Mouse (Mus musculus): ENCODE measurements at regions not wholly inside any gene's neighbourhood (a gene's known extent, or its start where the extent isn't known, plus 50 kb on each side); places are given as distances from the start of the nearest gene placed in this dataset.
"Not testable (repeated sequence)": the region's sequence is repeated elsewhere in the genome, so short reads cannot be mapped to it uniquely, and the experiment has no call there.

GRCm38 (mm10) chr13:5179552-5179951, 570.6 kb upstream of the Akr1e1 start:
- Histone ChIP-seq H3K27ac (ENCODE audit: low read length) (no peak overlapping the region), H3K4me3 (ENCODE audit: low read depth, low read length) (no peak overlapping the region), H3K36me3 (ENCODE audit: control insufficient read depth, insufficient read depth) (no peaks in the 10 kb centered on the region), H3K27me3 (ENCODE audit: control insufficient read depth, insufficient read depth, low read depth, low read length) (no peaks in the 10 kb centered on the region), H3K4me1 (ENCODE audit: control insufficient read depth, low read depth, low read length) (no peaks in the 10 kb centered on the region), H3K9ac (ENCODE audit: low read depth, low read length) (no peak overlapping the region), H3K9me3 (replicated peaks; ENCODE audit: control insufficient read depth, low read length) (no peaks in the 10 kb centered on the region), H3K4me2 (ENCODE audit: low read depth, low read length) (no peak overlapping the region)
- 50% methylated on average over 2 of the region's 2 CpGs for WGBS (ENCODE audit: insufficient replicate concordance)
- ATAC-seq (ENCODE audit: low read depth), result no peak

GRCm38 (mm10) chr13:5185237-5185800, 576.3 kb upstream of the Akr1e1 start:
- not testable (repeated sequence) for ATAC-seq (ENCODE audit: low read depth); H3K4me1 ChIP-seq (ENCODE audit: control insufficient read depth, low read depth, low read length); H3K27me3 ChIP-seq (ENCODE audit: control insufficient read depth, insufficient read depth, low read depth, low read length); H3K9me3 ChIP-seq (replicated peaks; ENCODE audit: control insufficient read depth, low read length); H3K4me2 ChIP-seq (ENCODE audit: low read depth, low read length); H3K4me3 ChIP-seq (ENCODE audit: low read depth, low read length); H3K36me3 ChIP-seq (ENCODE audit: control insufficient read depth, insufficient read depth); H3K9ac ChIP-seq (ENCODE audit: low read depth, low read length); H3K27ac ChIP-seq (ENCODE audit: low read length)
- WGBS (ENCODE audit: insufficient replicate concordance), result 57% methylated on average over 1 of the region's 1 CpGs

- no peak overlapping the region for H3K4me2 ChIP-seq (ENCODE audit: low read depth, low read length)
- no peak overlapping the region for H3K4me3 ChIP-seq (ENCODE audit: low read depth, low read length)
- WGBS (ENCODE audit: insufficient replicate concordance), result 76% methylated on average over 1 of the region's 1 CpGs
- ATAC-seq (ENCODE audit: low read depth), result no peak
- no peaks in the 10 kb centered on the region for H3K36me3 ChIP-seq (ENCODE audit: control insufficient read depth, insufficient read depth)
- no peaks in the 10 kb centered on the region for H3K4me1 ChIP-seq (ENCODE audit: control insufficient read depth, low read depth, low read length)
- H3K27ac ChIP-seq (ENCODE audit: low read length), result no peak overlapping the region
- no peak overlapping the region for H3K9ac ChIP-seq (ENCODE audit: low read depth, low read length)
- H3K9me3 ChIP-seq (replicated peaks; ENCODE audit: control insufficient read depth, low read length), result no peaks in the 10 kb centered on the region
- no peaks in the 10 kb centered on the region for H3K27me3 ChIP-seq (ENCODE audit: control insufficient read depth, insufficient read depth, low read depth, low read length)
Observed at GRCm38 (mm10) chr13:5202736-5203135, 593.8 kb upstream of the Akr1e1 start.

GRCm38 (mm10) chr13:5204143-5204542, 595.2 kb upstream of the Akr1e1 start:
- Histone ChIP-seq H3K27ac (ENCODE audit: low read length) (no peak overlapping the region), H3K36me3 (ENCODE audit: control insufficient read depth, insufficient read depth) (no peaks in the 10 kb centered on the region), H3K9ac (ENCODE audit: low read depth, low read length) (no peak overlapping the region), H3K27me3 (ENCODE audit: control insufficient read depth, insufficient read depth, low read depth, low read length) (no peaks in the 10 kb centered on the region), H3K4me2 (ENCODE audit: low read depth, low read length) (no peak overlapping the region), H3K4me3 (ENCODE audit: low read depth, low read length) (no peak overlapping the region), H3K9me3 (replicated peaks; ENCODE audit: control insufficient read depth, low read length) (no peaks in the 10 kb centered on the region), H3K4me1 (ENCODE audit: control insufficient read depth, low read depth, low read length) (no peaks in the 10 kb centered on the region)
- no peak for ATAC-seq (ENCODE audit: low read depth)
- WGBS (ENCODE audit: insufficient replicate concordance), result 32% methylated on average over 2 of the region's 2 CpGs

- Histone ChIP-seq H3K9me3 (replicated peaks; ENCODE audit: control insufficient read depth, low read length) (no peaks in the 10 kb centered on the region), H3K4me1 (ENCODE audit: control insufficient read depth, low read depth, low read length) (no peaks in the 10 kb centered on the region), H3K4me3 (ENCODE audit: low read depth, low read length) (no peak overlapping the region), H3K4me2 (ENCODE audit: low read depth, low read length) (no peak overlapping the region), H3K36me3 (ENCODE audit: control insufficient read depth, insufficient read depth) (no peaks in the 10 kb centered on the region), H3K9ac (ENCODE audit: low read depth, low read length) (no peak overlapping the region), H3K27ac (ENCODE audit: low read length) (no peak overlapping the region), H3K27me3 (ENCODE audit: control insufficient read depth, insufficient read depth, low read depth, low read length) (no peaks in the 10 kb centered on the region)
- 56% methylated on average over 1 of the region's 1 CpGs for WGBS (ENCODE audit: insufficient replicate concordance)
- ATAC-seq (ENCODE audit: low read depth), result no peak
Observed at GRCm38 (mm10) chr13:5211659-5212058, 602.7 kb upstream of the Akr1e1 start.

GRCm38 (mm10) chr13:5229476-5229875, 620.5 kb upstream of the Akr1e1 start:
- Histone ChIP-seq H3K9ac (ENCODE audit: low read depth, low read length) (no peak overlapping the region), H3K4me2 (ENCODE audit: low read depth, low read length) (no peak overlapping the region), H3K4me1 (ENCODE audit: control insufficient read depth, low read depth, low read length) (no peaks in the 10 kb centered on the region), H3K27ac (ENCODE audit: low read length) (no peak overlapping the region), H3K27me3 (ENCODE audit: control insufficient read depth, insufficient read depth, low read depth, low read length) (no peaks in the 10 kb centered on the region), H3K9me3 (replicated peaks; ENCODE audit: control insufficient read depth, low read length) (no peaks in the 10 kb centered on the region), H3K4me3 (ENCODE audit: low read depth, low read length) (no peak overlapping the region), H3K36me3 (ENCODE audit: control insufficient read depth, insufficient read depth) (no peaks in the 10 kb centered on the region)
- WGBS (ENCODE audit: insufficient replicate concordance), result 45% methylated on average over 3 of the region's 3 CpGs
- ATAC-seq (ENCODE audit: low read depth), result no peak

GRCm38 (mm10) chr13:5234232-5234631, 625.3 kb upstream of the Akr1e1 start:
- no peak for ATAC-seq (ENCODE audit: low read depth)
- Histone ChIP-seq H3K4me3 (ENCODE audit: low read depth, low read length) (no peak overlapping the region), H3K36me3 (ENCODE audit: control insufficient read depth, insufficient read depth) (no peaks in the 10 kb centered on the region), H3K27me3 (ENCODE audit: control insufficient read depth, insufficient read depth, low read depth, low read length) (no peaks in the 10 kb centered on the region), H3K9me3 (replicated peaks; ENCODE audit: control insufficient read depth, low read length) (no peaks in the 10 kb centered on the region), H3K4me1 (ENCODE audit: control insufficient read depth, low read depth, low read length) (no peaks in the 10 kb centered on the region), H3K9ac (ENCODE audit: low read depth, low read length) (no peak overlapping the region), H3K27ac (ENCODE audit: low read length) (no peak overlapping the region), H3K4me2 (ENCODE audit: low read depth, low read length) (no peak overlapping the region)
- 63% methylated on average over 3 of the region's 3 CpGs for WGBS (ENCODE audit: insufficient replicate concordance)

- Histone ChIP-seq H3K36me3 (ENCODE audit: control insufficient read depth, insufficient read depth) (no peaks in the 10 kb centered on the region), H3K27ac (ENCODE audit: low read length) (no peak overlapping the region), H3K9me3 (replicated peaks; ENCODE audit: control insufficient read depth, low read length) (no peaks in the 10 kb centered on the region), H3K27me3 (ENCODE audit: control insufficient read depth, insufficient read depth, low read depth, low read length) (no peaks in the 10 kb centered on the region), H3K4me1 (ENCODE audit: control insufficient read depth, low read depth, low read length) (no peaks in the 10 kb centered on the region), H3K9ac (ENCODE audit: low read depth, low read length) (no peak overlapping the region), H3K4me2 (ENCODE audit: low read depth, low read length) (no peak overlapping the region), H3K4me3 (ENCODE audit: low read depth, low read length) (no peak overlapping the region)
- no peak for ATAC-seq (ENCODE audit: low read depth)
- WGBS (ENCODE audit: insufficient replicate concordance), result 63% methylated on average over 1 of the region's 1 CpGs
Observed at GRCm38 (mm10) chr13:5235391-5235790, 625.9 kb upstream of the Klf6 start.

- H3K4me1 ChIP-seq (ENCODE audit: control insufficient read depth, low read depth, low read length), result no peaks in the 10 kb centered on the region
- H3K9ac ChIP-seq (ENCODE audit: low read depth, low read length), result no peak overlapping the region
- no peak overlapping the region for H3K27ac ChIP-seq (ENCODE audit: low read length)
- H3K4me3 ChIP-seq (ENCODE audit: low read depth, low read length), result no peak overlapping the region
- 56% methylated on average over 4 of the region's 4 CpGs for WGBS (ENCODE audit: insufficient replicate concordance)
- H3K4me2 ChIP-seq (ENCODE audit: low read depth, low read length), result no peak overlapping the region
- no peak for ATAC-seq (ENCODE audit: low read depth)
- H3K27me3 ChIP-seq (ENCODE audit: control insufficient read depth, insufficient read depth, low read depth, low read length), result no peaks in the 10 kb centered on the region
- no peaks in the 10 kb centered on the region for H3K36me3 ChIP-seq (ENCODE audit: control insufficient read depth, insufficient read depth)
- no peaks in the 10 kb centered on the region for H3K9me3 ChIP-seq (replicated peaks; ENCODE audit: control insufficient read depth, low read length)
Observed at GRCm38 (mm10) chr13:5240541-5240940, 620.7 kb upstream of the Klf6 start.

All from liver, embryonic 16.5 days (tissue).